Mouse (Mus musculus) gastrocnemius, postnatal 4 days (tissue): ENCODE measurements around the gene Olfr285. TPM values are rescaled to one million over a fixed set of nuclear protein-coding genes. Genes with fewer than 3 reads are reported as not detected.
A peak's percentile ranks its signal among the peaks of the same experiment; 100 is the strongest.

Source experiments
- DNase-seq, 2 experiments: peaks; one replicate each; pipeline ENCODE4 v3.0.0; 2021 to 2022; ENCODE audit warnings: low spot score in 2 of 2, mixed read lengths in 2 of 2
- long read RNA-seq, 2 experiments: library from polyadenylated mRNA; stranded (forward); transcript quantifications; one replicate each; pipeline ENCODE4 v2.0.0; 2021
- total RNA-seq, 2 experiments: library from RNA; stranded (reverse); gene quantifications; 2 replicates each; pipeline ENCODE4 v1.2.3; 2021

The Olfr285 gene
- total RNA-seq = not detected
- long read RNA-seq, experiment 1 = 0 reads
- long read RNA-seq, experiment 2 = 0 reads

- DNase-seq = no peak
Observed at GRCm38 (mm10) chr15:98317177-98317724, at the start of gene Olfr285. TSS of gene Olfr285 (minus strand) at chr15:98317353.

- DNase-seq = no peak
Observed at GRCm38 (mm10) chr15:98340887-98341286, 23.7 kb upstream of the Olfr285 start, which contains the start of gene Olfr284. TSS of gene Olfr284 (minus strand) at chr15:98340987.

- no peak for DNase-seq
Observed at GRCm38 (mm10) chr15:98315703-98316102, 1.4 kb downstream of the Olfr285 start.

GRCm38 (mm10) chr15:98295628-98296551 is 21.3 kb downstream of the Olfr285 start, which contains the start of gene Zfp641:
TSS of gene Zfp641 (minus strand) at chr15:98296161.
- DNase-seq = peak; percentile 20 to 23

GRCm38 (mm10) chr15:98293651-98294050 is 23.5 kb downstream of the Olfr285 start:
- DNase-seq = no peak

- no peak for DNase-seq
Observed at GRCm38 (mm10) chr15:98288566-98288965, 28.6 kb downstream of the Olfr285 start.

GRCm38 (mm10) chr15:98286418-98286817 is 30.7 kb downstream of the Olfr285 start:
- DNase-seq = no peak

Other genes with a start within 250 kb of the Olfr285 start
- gene Pfkm, start 224.8 kb downstream of the Olfr285 start, total RNA-seq = 100 to 1,000 TPM; 776 to 786 TPM
- gene Senp1, start 223.6 kb downstream of the Olfr285 start, total RNA-seq = 10 to 100 TPM; 17.7 to 21.7 TPM
- gene Asb8, start 151.7 kb downstream of the Olfr285 start, total RNA-seq = 100 to 1,000 TPM; 148 to 174 TPM
- gene Ccdc184, start 150.2 kb downstream of the Olfr285 start, total RNA-seq = not detected
- gene Olfr288, start 121.8 kb downstream of the Olfr285 start, total RNA-seq = not detected
- gene Gm44579, start 96.4 kb downstream of the Olfr285 start, total RNA-seq = not detected
- not detected for gene Olfr287, start 96.3 kb downstream of the Olfr285 start, total RNA-seq
- not detected for gene Olfr286, start 82.9 kb downstream of the Olfr285 start, total RNA-seq
- gene H1fnt, start 60.1 kb downstream of the Olfr285 start, total RNA-seq = not detected
- gene Zfp641, start 21.2 kb downstream of the Olfr285 start, total RNA-seq = 10 to 100 TPM in 1 of 2 experiments, 1 to 10 TPM in 1; 9.8 to 10.7 TPM
- gene Olfr284, start 23.6 kb upstream of the Olfr285 start, total RNA-seq = not detected
- not detected for gene Olfr283, start 63.6 kb upstream of the Olfr285 start, total RNA-seq
- gene Olfr282, start 113.9 kb upstream of the Olfr285 start, total RNA-seq = not detected
- gene Olfr281, start 135.2 kb upstream of the Olfr285 start, total RNA-seq = not detected
- not detected for gene OR5BS1P, start 152.5 kb upstream of the Olfr285 start, total RNA-seq
- gene Lalba, start 165.4 kb upstream of the Olfr285 start, total RNA-seq = not detected
- not detected for gene Olfr279, start 175.0 kb upstream of the Olfr285 start, total RNA-seq
- gene Kansl2, start 216.9 kb upstream of the Olfr285 start, total RNA-seq = 10 to 100 TPM; 75.4 to 83.9 TPM